Mouse (Mus musculus): ENCODE measurements around the gene Olfr1054.
"Not testable (repeated sequence)": the region's sequence is repeated elsewhere in the genome, so short reads cannot be mapped to it uniquely, and the experiment has no call there.

The Olfr1054 gene

DNA sequence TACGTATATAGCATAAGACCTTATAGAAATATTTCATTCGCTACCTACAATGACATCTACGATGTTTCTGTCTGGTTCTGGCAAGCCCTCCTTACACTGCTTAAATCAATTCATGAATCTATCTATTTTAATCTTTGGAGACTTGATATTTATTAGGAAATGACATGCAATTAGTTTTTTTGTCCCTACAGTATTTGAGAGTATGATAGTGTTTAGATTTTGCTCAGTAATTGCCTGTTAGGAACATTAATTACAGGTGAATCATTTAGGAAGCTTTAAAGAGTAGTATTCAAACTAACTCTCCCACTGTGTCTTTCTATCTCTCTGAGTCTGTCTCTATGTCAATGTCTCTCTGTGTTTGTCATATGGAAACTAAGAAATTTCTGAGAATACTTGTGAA lies at the start of gene Olfr1054:
Gene Olfr1054, minus strand, starts transcription at position 101 of the 400 bp plus-strand sequence.
- DNase-seq (ENCODE audit: low spot score), result no peak

DNA sequence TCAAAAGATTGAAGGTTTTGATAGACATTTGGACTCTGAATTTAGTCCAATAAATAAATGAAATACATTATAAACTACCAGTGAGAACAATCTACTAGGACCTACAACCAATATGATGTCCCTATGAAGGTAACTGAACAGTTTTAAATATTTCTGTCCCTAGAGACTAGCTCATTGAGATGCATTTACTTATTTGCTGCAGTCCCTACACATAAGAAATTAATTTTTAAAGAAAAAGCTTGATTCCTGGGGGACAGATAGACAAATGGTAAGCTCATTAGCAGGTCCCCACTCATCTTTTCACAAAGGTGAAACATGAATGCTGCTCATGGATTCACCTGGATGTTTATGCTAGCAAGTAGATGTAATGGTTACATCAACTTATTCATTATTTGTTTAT lies 43.1 kb upstream of the Olfr1054 start, which contains the start of gene Olfr1057:
Gene Olfr1057, minus strand, starts transcription at position 101 of the 400 bp plus-strand sequence.
- no peak for DNase-seq (ENCODE audit: low spot score)

GRCm38 (mm10) chr2:86366342-86366741 lies 31.1 kb upstream of the Olfr1054 start:
- DNase-seq (ENCODE audit: low spot score), result not testable (repeated sequence)

DNA sequence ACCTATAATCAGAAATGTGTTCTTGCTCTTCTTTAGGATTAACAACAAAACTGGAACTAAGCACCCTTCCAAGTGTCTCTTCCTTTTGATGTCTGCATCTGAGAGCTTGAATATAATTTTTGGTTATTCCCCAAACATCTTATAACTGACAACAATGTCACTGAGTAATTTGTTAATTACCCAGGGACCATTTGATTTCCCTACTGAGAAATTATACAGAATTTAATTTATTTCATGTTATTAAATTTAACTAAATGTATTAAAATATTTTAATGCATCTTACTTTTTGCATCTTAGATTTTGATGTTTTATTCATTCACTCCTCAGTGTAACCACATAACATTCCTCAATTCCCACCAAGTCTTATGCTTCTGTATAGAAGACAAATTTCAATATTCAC lies 27.1 kb upstream of the Olfr1054 start, which contains the start of gene Olfr1056:
Gene Olfr1056, minus strand, starts transcription at position 101 of the 400 bp plus-strand sequence.
- DNase-seq (ENCODE audit: low spot score), result no peak

DNA sequence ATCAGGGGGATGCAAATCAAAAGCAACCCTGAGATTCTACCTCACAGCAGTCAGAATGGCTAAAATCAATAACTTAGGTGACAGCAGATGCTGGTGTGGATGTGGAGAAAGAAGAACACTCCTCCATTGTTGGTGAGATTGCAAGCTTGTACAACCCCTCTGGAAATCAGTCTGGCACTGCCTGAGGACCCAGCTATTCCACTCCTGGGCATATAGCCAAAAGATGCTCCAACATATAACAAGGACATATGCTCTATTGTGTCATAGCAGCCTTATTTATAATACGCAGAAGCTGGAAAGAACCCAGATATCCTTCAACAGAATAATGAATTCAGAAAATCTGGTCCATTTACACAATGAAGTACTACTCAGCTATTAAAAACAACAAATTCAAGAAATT lies 16.5 kb upstream of the Olfr1054 start:
- not testable (repeated sequence) for DNase-seq (ENCODE audit: low spot score)

GRCm38 (mm10) chr2:86350184-86350583 lies 15.0 kb upstream of the Olfr1054 start, which contains the start of gene Olfr1055:
Gene Olfr1055 (minus strand): TSS chr2:86350284.
- DNase-seq (ENCODE audit: low spot score), result no peak

- no peak for DNase-seq (ENCODE audit: low spot score)
Observed at GRCm38 (mm10) chr2:86315184-86315583, 20.0 kb downstream of the Olfr1054 start, which contains the start of gene Olfr1053. Gene Olfr1053 (minus strand): TSS chr2:86315284.

GRCm38 (mm10) chr2:86292155-86292554 lies 43.1 kb downstream of the Olfr1054 start, which contains the start of gene Olfr1052:
Gene Olfr1052 (plus strand): TSS chr2:86292455.
- no peak for DNase-seq (ENCODE audit: low spot score)
